Mouse (Mus musculus): ENCODE data around the gene Fkrp. TPM values are rescaled to one million over a fixed set of nuclear protein-coding genes. Genes with fewer than 3 reads are reported as not detected.

The Fkrp gene
- polyA plus RNA-seq (2012; rRNA removed), result 29.9 and 37.6 TPM in 2 replicates
- polyA plus RNA-seq (2014; fragmentation: Nextera tagmentation; extraction: Ambion mirVana), result 26.9 and 32.6 TPM in 2 replicates

DNA sequence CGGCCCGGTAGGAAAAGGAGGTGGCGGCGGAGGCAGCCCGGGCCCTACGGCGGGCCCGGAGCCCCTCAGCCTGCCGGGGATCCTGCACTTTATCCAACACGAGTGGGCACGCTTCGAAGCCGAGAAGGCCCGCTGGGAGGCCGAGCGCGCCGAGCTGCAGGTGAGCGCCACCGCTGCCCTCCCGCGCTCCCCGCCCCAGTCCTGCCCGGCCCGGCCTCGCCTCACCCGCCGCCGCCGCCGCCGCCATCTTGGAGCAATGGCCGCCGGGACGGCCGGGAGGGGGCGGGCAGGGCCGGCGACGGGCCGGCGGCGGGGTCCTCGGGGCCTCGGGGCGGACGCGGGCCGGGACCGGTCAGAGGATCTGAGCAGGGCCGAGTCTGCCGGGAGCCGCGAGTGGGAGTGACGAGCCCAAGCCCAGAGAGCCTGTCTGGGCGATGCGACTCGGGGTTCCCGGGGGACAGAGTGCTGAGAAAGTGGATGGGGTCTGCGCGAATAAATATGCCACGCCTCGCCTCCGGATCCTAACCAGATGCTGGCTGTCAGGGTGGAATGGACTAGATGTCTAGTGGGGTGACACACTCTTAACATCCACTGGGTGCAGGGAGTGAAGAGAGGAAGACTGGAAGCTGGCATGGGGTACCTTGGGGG is at the start of gene Fkrp:
Fkrp (minus strand) TSS at position 258 of the 648 bp plus-strand sequence.
- Histone ChIP-seq H3K9me3 (ENCODE audit: control insufficient read depth, low read length) (no peaks in the 10 kb centered on the region), H3K27me3 (ENCODE audit: control insufficient read depth, insufficient read depth, low read length) (peaks cover 8% of the 10 kb centered on the region), H3K9ac (ENCODE audit: low read depth, low read length, severe bottlenecking) (peak within 1 kb of the TSS; percentile 100), H3K27ac (replicated peaks; ENCODE audit: low read depth, low read length) (peak within 1 kb of the TSS; percentile 98), H3K4me2 (replicated peaks; ENCODE audit: low read depth, low read length, severe bottlenecking) (peak within 1 kb of the TSS; percentile 73), H3K4me1 (ENCODE audit: control insufficient read depth, insufficient read depth, low read length) (peaks cover 38% of the 10 kb centered on the region), H3K36me3 (ENCODE audit: control insufficient read depth, insufficient read depth, low read length) (peaks cover 16% of the 10 kb centered on the region), H3K4me3 (replicated peaks; ENCODE audit: low read length) (peak within 1 kb of the TSS; percentile 98)
- DNase-seq (ENCODE audit: low spot score), result peak; percentile 18
- 0% methylated on average over 39 of the region's 64 CpGs for WGBS
- TF ChIP-seq POLR2A (IDR thresholded peaks at IDR 0.05; ENCODE audit: borderline replicate concordance, extremely low read depth, insufficient read depth, insufficient read length), result no peak
- peak; percentile 69 for ATAC-seq (ENCODE audit: low FRiP score, low read depth)

DNA sequence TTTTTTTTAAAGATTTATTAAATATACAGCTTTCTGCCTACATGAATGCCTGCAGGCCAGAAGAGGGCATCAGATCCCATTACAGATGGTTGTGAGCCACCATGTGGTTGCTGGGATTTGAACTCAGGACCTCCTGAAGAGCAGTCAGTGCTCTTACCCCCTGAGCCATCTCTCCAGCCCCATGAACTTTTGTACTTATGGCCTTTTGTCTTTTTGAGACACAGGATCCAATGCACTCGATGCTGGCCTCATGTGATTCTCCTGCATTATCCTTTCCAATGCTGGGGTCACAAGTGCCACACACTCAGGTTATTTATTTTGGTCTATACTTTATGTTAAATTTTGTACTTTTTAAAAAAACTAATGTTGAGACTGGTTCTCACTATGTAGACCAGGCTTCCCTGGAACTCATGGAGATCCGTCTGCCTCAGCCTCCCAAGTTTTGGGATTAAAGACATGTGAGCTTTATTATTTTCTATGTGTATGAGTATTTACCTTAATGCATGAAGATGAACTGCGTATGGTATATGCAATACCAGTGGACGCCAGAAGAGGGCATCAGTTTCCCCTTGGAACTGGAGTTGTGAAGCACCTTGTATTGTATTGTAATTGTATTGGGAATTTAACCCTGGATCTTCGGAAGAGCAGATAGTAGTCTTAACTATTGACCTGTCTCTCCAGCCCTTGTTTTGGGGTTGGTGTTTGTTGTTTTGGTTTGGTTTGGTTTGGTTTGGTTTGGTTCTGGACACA is 43.5 kb upstream of the Fkrp start:
- Histone ChIP-seq H3K9ac (ENCODE audit: low read depth, low read length, severe bottlenecking) (no peak overlapping the region), H3K4me1 (ENCODE audit: control insufficient read depth, insufficient read depth, low read length) (no peaks in the 10 kb centered on the region), H3K4me2 (replicated peaks; ENCODE audit: low read depth, low read length, severe bottlenecking) (no peak overlapping the region), H3K9me3 (ENCODE audit: control insufficient read depth, low read length) (no peaks in the 10 kb centered on the region), H3K27me3 (ENCODE audit: control insufficient read depth, insufficient read depth, low read length) (no peaks in the 10 kb centered on the region), H3K36me3 (ENCODE audit: control insufficient read depth, insufficient read depth, low read length) (peaks cover 78% of the 10 kb centered on the region), H3K27ac (replicated peaks; ENCODE audit: low read depth, low read length) (no peak overlapping the region), H3K4me3 (replicated peaks; ENCODE audit: low read length) (no peak overlapping the region)
- WGBS, result 34% methylated on average over 5 of the region's 5 CpGs
- TF ChIP-seq POLR2A (IDR thresholded peaks at IDR 0.05; ENCODE audit: borderline replicate concordance, extremely low read depth, insufficient read depth, insufficient read length), result no peak
- DNase-seq (ENCODE audit: low spot score) (peak; percentile 56), ATAC-seq (ENCODE audit: low FRiP score, low read depth) (no peak)

DNA sequence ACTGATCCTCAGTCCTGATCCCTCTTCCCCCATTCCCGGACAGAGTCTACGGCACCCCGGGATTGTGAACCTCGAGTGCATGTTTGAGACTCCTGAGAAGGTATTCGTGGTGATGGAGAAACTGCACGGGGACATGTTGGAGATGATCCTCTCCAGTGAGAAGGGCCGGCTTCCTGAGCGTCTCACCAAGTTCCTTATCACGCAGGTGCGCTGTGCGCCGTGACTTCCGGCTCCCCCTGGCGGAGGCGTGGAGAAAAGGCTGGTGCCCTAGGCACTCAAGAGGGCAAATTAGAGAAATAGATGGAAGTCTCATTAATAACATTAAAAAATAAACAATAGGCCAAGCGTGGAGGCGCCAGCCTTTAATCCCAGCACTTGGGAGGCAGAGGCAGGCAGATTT is 41.8 kb upstream of the Fkrp start:
- DNase-seq (ENCODE audit: low spot score) (no peak), ATAC-seq (ENCODE audit: low FRiP score, low read depth) (no peak)
- H3K27ac ChIP-seq (replicated peaks; ENCODE audit: low read depth, low read length), result no peak overlapping the region
- no peak overlapping the region for H3K4me3 ChIP-seq (replicated peaks; ENCODE audit: low read length)
- H3K4me1 ChIP-seq (ENCODE audit: control insufficient read depth, insufficient read depth, low read length), result no peaks in the 10 kb centered on the region
- no peaks in the 10 kb centered on the region for H3K27me3 ChIP-seq (ENCODE audit: control insufficient read depth, insufficient read depth, low read length)
- no peak overlapping the region for H3K4me2 ChIP-seq (replicated peaks; ENCODE audit: low read depth, low read length, severe bottlenecking)
- 22% methylated on average over 17 of the region's 17 CpGs for WGBS
- no peak overlapping the region for H3K9ac ChIP-seq (ENCODE audit: low read depth, low read length, severe bottlenecking)
- H3K9me3 ChIP-seq (ENCODE audit: control insufficient read depth, low read length), result no peaks in the 10 kb centered on the region
- no peak for TF ChIP-seq POLR2A (IDR thresholded peaks at IDR 0.05; ENCODE audit: borderline replicate concordance, extremely low read depth, insufficient read depth, insufficient read length)
- H3K36me3 ChIP-seq (ENCODE audit: control insufficient read depth, insufficient read depth, low read length), result peaks cover 77% of the 10 kb centered on the region

DNA sequence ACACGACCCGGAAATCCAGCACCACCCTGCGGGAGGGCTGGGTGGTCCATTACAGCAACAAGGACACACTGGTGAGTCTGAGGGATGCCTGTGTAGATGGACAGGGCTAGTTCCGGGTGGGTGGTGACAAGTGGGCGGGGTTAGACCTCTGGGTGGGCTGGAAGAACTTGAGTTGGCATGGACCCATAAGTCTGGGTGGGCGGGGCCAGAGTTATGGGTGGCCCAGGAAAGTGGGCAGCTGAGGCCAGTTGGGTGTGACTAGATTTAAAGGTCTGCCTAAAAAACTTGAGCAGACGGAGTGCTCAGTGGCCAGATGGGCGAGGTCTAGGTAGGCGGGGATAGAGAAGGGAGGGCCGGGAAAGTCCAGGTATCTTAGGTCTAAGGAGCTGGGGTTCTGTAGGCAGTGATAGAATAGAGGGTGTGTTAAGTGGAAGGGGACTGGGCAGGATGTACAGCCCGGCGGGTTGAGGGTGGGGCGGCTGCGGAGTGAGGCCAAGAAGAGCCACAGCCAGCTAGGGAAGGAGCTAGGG is 36.8 kb upstream of the Fkrp start:
- H3K9ac ChIP-seq (ENCODE audit: low read depth, low read length, severe bottlenecking), result no peak overlapping the region
- ATAC-seq (ENCODE audit: low FRiP score, low read depth) (peak; percentile 17; the same call in 1 of the 2 replicates), DNase-seq (ENCODE audit: low spot score) (no peak)
- no peak overlapping the region for H3K4me3 ChIP-seq (replicated peaks; ENCODE audit: low read length)
- WGBS, result 81% methylated on average over 14 of the region's 14 CpGs
- H3K27ac ChIP-seq (replicated peaks; ENCODE audit: low read depth, low read length), result no peak overlapping the region
- H3K36me3 ChIP-seq (ENCODE audit: control insufficient read depth, insufficient read depth, low read length), result peaks cover 86% of the 10 kb centered on the region
- no peaks in the 10 kb centered on the region for H3K4me1 ChIP-seq (ENCODE audit: control insufficient read depth, insufficient read depth, low read length)
- no peak for TF ChIP-seq POLR2A (IDR thresholded peaks at IDR 0.05; ENCODE audit: borderline replicate concordance, extremely low read depth, insufficient read depth, insufficient read length)
- no peaks in the 10 kb centered on the region for H3K27me3 ChIP-seq (ENCODE audit: control insufficient read depth, insufficient read depth, low read length)
- H3K4me2 ChIP-seq (replicated peaks; ENCODE audit: low read depth, low read length, severe bottlenecking), result no peak overlapping the region
- no peaks in the 10 kb centered on the region for H3K9me3 ChIP-seq (ENCODE audit: control insufficient read depth, low read length)

DNA sequence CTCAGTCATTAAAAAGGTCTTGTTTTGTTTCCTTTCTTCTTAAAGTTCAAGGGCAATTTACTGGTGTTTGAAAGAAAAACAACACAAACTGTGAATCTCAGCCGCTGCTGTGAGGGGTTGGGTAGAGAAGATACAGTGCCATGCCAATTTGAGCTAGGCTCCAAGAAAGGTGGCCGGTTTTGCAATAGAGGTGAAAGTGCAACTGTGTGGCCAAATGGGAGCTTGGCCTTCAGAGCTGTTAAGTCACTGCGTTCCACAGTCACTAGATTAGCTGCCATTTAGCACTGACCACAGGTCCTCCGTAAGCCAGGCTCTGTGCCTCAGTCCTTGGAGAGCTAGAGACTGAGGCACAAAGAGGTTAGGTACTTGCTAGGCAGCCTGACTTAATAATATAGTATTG is 35.1 kb upstream of the Fkrp start:
- no peak for TF ChIP-seq POLR2A (IDR thresholded peaks at IDR 0.05; ENCODE audit: borderline replicate concordance, extremely low read depth, insufficient read depth, insufficient read length)
- Histone ChIP-seq H3K4me1 (ENCODE audit: control insufficient read depth, insufficient read depth, low read length) (no peaks in the 10 kb centered on the region), H3K4me2 (replicated peaks; ENCODE audit: low read depth, low read length, severe bottlenecking) (no peak overlapping the region), H3K9me3 (ENCODE audit: control insufficient read depth, low read length) (no peaks in the 10 kb centered on the region), H3K4me3 (replicated peaks; ENCODE audit: low read length) (no peak overlapping the region), H3K36me3 (ENCODE audit: control insufficient read depth, insufficient read depth, low read length) (peaks cover 87% of the 10 kb centered on the region), H3K27me3 (ENCODE audit: control insufficient read depth, insufficient read depth, low read length) (no peaks in the 10 kb centered on the region), H3K9ac (ENCODE audit: low read depth, low read length, severe bottlenecking) (no peak overlapping the region), H3K27ac (replicated peaks; ENCODE audit: low read depth, low read length) (no peak overlapping the region)
- DNase-seq (ENCODE audit: low spot score), result no peak
- WGBS, result 85% methylated on average over 4 of the region's 4 CpGs
- no peak for ATAC-seq (ENCODE audit: low FRiP score, low read depth)

Measured in limb, embryonic 14.5 days (tissue).